Mouse (Mus musculus) kidney, postnatal 14 days (tissue): ENCODE results near the gene Vmn1r86.
"Not testable (repeated sequence)": the region's sequence is repeated elsewhere in the genome, so short reads cannot be mapped to it uniquely, and the experiment has no call there.

Experiments used
- DNase-seq: peaks from one replicate; pipeline ENCODE4 v3.0.0; 2022; ENCODE audit warnings: mixed read lengths

The Vmn1r86 gene

GRCm38 (mm10) chr7:13119817-13120216 lies at the start of gene Vmn1r86:
Vmn1r86 (minus strand) TSS chr7:13119917.
- no peak for DNase-seq

GRCm38 (mm10) chr7:13159268-13159667 lies 39.6 kb upstream of the Vmn1r86 start, which contains the start of gene Vmn1r88:
Vmn1r88 (plus strand) TSS chr7:13159568.
- DNase-seq, result no peak

DNA sequence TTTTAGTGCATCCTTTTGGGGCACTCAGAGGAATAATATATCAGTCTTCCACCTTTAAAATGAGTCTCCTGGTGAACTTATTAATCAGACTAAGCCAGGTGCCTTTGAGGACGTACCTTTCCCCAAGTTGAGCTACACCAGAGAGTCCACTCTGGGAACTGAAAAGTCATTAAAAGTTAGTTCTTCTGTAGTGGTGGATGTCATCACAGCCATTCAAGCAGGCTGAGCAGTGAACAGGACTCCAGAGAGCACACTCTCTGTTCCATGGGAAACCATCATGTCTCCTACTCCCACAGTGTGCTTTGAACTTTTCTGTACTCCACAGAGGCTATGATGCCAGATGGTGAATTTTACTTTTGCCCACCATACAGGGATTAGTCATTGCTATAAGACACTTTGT lies 20.3 kb upstream of the Vmn1r86 start, which contains the start of gene Vmn1r87:
Gene Vmn1r87 (minus strand): TSS at position 101 of the 400 bp plus-strand sequence.
- DNase-seq, result no peak

GRCm38 (mm10) chr7:13137340-13137739 lies 17.6 kb upstream of the Vmn1r86 start:
- no peak for DNase-seq

DNA sequence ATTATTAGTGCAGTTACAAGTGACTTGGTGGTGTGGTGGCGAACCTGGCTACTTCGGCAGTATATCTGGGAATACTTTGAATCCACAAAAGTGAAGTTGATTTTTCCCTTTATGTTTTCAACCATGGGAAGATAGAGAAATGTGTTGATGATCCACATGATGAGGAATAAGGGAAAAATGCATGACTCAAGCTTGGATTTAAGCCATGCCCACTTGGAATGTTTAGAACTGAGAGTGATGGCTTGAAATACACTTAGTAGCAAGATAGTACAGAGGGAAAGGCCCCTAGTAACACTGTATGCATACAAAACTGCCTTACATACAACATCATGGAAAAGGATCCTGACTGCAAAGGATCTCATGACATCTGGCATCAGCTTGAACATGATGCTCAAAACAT lies 12.1 kb upstream of the Vmn1r86 start:
- no peak for DNase-seq

DNA sequence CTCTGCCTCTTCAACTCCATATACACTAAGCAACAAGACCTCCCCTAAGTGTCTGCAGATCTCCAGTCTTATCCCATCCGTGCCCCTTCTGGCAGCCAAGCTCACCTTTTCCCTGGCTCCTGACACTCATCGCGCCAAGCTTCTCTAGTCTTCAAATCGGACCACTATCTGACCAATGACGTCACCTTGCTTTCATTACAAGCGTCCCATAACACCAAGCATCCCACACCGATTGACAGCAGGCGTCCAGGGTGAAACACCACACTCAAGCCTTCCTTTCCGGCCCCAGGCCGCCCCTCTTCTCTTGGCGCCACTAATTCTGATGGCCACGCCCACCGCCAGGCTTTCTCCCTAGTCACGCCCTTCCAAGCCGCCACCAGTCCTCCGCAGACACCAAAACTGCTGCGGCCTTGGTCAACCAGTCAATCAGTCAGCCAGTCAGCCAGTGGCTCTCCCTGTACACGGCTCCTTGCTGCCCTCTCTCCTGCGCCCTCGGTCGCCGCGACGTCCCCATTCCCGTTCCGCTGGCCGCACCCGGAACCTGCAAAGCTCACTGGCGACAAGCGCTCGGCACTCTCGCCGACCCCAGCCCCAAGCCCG lies 3.9 kb upstream of the Vmn1r86 start:
- DNase-seq, result peak; percentile 5

DNA sequence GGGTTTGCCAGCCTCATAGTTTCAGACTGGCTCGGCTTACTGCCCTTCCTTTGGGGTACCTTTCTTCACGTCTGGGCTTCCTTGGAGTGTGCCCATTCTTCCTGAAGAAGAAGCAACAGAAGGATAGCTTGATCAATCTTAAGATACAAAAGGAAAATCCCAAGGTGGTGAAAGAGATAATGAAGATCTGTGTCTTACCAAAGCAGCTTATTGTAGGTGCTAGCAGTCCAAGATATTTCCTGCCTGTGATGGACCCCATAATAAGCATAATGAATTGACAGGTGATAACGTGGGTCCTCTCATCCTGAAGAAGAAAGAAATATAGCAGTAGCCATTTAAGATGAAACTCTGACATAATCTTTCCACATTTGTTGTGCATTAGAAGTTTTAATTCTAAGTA lies 24.6 kb downstream of the Vmn1r86 start, which contains the start of gene Vmn1r85:
Gene Vmn1r85 (minus strand): TSS at position 101 of the 400 bp plus-strand sequence.
- no peak for DNase-seq

DNA sequence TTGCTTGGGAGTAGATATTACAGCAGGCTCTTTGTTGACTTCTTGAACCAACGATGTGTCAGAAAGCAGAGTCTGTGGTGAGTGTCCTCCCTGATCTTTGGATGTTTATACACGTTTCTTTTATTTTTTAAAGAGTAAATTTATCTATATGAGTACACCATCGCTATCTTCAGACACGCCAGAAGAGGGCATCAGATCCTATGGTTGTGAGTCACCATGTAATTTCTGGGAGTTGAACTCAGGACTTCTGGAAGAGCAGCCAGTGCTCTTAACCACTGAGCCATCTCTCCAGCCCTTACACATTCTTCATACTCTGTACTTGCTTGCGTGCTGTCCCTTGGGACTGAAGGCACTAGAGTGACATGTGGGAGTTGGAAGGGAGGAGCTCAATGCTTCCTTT lies 47.4 kb downstream of the Vmn1r86 start:
- no peak for DNase-seq

DNA sequence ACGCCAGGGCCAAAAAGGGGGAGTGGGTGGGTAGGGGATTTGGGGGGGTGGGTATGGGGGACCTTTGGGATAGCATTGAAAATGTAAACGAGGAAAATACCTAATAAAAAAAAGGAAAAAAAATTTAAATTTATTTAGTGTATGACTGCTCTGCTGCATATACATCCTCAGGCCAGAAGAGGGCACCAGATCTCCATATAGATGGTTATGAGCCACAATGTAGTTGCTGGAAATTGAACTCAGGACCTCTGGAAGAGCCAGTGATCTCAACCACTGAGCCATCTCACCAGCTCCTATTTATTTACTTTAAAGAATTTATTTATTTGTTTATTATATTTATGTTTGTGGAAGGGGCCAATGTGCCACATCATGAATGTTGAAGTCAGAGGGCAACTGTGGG lies 56.3 kb downstream of the Vmn1r86 start:
- DNase-seq, result not testable (repeated sequence)

DNA sequence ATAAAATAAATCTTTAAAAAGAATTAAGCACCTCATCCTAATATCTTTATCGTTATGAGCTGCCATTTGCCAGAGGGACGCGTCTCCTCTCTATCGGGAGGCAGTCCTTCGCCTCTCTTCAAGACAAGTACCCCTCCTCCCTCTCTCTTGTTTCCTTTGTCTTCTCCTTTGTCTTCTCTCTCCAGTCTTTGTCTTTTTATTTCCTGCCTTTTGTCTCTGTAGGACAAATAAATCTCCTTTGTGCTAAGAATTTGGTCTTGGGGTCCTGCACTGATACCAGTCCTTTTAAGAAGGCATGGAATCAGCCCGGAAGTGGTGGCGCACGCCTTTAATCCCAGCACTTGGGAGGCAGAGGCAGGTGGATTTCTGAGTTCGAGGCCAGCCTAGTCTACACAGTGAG lies 60.2 kb downstream of the Vmn1r86 start:
- no peak for DNase-seq

DNA sequence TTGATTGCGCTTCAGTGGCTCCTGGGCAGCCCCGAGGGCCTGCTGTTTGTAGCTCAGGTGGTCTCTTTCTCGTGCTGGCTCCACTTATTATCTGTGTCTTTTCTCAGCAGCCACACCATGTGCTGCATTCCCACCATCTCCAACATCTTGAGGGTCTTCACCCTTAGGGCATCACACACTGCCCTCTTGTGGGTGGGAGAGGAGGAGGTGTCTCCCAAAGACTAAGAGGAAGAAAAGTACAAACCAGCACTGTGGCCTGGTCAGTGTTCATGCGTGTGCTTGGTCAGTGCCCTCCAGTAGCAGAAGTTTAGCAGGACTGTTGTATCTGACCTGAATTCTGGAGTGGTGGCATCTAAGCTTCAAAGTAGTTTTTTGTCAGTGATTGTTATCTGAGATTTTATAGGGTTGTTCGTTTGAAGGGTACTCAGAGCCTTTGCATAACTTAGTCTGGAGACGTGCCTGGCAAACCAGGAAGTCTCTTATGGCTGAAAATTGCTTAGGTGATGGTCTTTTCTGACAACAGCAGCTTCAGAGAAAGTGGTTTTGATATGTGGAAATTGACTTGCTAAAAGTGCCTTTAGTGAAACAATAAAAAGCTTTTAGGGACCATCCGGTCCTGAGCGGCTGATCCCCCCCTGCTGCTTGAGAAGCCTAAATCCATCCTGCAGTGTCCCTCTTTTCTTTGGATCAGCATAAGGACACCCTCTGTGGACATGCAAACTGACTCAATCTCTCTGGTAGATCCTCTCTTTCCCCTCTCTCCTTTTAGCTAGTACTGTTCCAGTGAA lies 62.6 kb downstream of the Vmn1r86 start:
- no peak for DNase-seq

GRCm38 (mm10) chr7:13054287-13055010 lies 65.3 kb downstream of the Vmn1r86 start, which contains the start of gene Mzf1:
Mzf1 (minus strand) TSS chr7:13054764.
- peak; percentile 97 for DNase-seq

DNA sequence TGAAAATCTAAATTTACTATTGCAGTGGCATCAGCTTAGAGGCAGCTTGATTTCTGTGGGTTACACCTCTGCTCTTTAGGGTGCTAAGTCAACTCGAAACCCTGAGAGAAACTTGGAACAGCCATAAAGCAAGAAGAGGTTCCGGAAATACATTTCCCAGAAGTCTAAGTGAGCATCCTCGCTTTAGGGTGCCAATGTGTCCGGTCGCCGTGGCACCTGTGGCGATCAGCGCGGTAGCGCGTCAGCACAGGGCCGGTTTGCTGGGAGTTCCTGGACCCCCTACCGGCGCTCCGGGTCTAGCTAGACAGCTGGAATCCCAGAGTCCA lies 65.8 kb downstream of the Vmn1r86 start:
- no peak for DNase-seq

DNA sequence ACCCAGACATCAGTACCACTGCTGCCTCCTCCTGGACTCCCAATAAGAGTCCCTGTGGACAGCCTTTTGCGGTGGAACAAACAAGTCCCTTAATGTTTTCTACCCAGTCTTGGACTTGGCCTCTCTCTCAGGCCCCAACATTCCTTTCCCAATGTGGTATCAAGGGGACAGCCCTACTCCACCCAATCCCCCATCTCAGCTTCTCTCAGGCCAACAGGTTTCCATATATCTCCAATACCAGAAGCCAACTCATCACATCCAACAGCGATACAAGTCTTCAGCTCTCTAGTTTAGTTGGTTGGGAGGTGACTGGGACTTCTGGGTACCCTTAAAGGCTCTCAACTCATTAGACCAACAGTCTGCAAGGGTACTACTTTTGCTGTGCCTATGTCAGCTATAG lies 66.2 kb downstream of the Vmn1r86 start:
- no peak for DNase-seq

DNA sequence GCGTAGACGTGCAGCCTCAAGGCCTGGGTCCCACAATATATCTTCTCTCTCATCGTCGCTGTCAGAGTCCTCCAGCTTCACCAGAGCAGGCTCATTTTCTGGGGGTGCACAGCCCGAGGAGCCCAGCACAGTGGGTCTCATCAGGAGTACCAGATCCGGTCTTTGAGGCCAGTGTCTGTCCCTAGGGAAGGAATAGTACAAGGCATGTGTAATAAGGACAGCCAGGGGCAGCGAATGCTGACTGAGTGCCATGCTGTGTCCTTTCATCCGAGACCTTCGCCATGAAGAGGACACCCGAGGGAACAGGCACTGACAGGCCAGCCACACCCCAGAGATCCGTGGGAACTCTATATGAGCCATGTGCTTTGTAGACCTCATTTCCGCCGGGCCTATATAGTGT lies 66.7 kb downstream of the Vmn1r86 start:
- no peak for DNase-seq
